Mouse (Mus musculus): Measurements from ENCODE around the gene Ak2. TPM values are rescaled to one million over a fixed set of nuclear protein-coding genes. Genes with fewer than 3 reads are reported as not detected.

The Ak2 gene
- total RNA-seq, 4 experiments from 2014 or later = 58.0 to 66.2 (median 62.3) TPM

GRCm38 (mm10) chr4:128971065-128971694 is 20.6 kb upstream of the Ak2 start:
- peak; percentile 46 for DNase-seq (ENCODE audit: low spot score)

DNA sequence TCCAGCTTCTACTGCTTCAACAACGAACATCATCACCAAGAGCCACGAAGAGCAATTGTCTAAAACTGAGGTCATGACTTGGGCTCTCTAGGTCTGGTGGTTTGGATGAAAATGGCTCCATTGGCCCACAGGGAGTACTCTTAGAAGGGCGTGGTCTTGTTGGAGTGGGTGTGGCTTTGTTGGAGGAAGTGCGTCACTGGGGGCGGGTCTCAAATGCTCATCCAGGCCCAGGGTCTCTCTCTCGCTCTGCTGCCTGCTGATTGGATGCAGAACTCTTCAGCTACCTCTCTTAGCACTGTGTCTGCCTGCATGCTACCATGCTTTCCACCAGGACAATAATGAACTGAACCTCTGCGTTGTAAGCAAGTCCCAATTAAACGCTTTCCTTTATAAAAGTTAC is 17.1 kb upstream of the Ak2 start:
- DNase-seq (ENCODE audit: low spot score) = no peak

DNA sequence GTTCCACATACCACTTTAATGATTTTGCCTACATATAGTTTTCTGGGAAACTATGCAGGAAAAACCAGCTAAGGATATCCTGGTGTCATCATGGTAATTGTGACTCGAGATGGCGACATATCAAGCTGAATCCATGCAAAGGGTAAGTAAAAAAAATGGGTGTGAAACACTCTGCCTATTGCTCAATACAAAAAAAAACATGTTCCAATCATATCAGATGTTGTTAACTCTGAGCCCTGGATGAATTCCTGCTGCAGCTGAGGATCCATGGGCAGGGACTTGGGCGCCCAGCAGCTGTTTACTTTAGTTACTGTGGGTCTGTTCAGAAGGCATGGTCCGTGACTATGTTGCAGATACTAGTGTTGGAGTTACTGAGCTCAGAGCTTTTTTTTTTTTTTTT is 15.2 kb upstream of the Ak2 start:
- DNase-seq (ENCODE audit: low spot score) = no peak

DNA sequence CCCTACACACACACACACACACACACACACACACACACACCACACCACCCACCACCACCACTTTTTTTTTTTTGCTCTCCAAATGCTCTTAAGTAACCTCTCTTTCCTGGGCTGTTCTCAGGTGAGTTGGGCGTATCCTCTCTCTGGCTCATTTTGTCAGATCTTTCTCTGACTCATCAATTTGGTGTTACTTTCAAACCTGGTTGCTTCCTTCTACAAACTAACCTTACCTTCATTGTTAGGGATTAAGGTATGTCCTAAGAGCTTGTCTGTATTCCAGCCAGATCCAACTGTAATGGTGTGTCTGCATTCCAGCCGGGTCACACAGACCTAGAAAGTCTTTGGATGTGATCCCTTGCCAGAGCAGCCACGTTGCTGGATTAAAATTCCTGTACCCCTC is 14.5 kb upstream of the Ak2 start:
- DNase-seq (ENCODE audit: low spot score) = no peak

DNA sequence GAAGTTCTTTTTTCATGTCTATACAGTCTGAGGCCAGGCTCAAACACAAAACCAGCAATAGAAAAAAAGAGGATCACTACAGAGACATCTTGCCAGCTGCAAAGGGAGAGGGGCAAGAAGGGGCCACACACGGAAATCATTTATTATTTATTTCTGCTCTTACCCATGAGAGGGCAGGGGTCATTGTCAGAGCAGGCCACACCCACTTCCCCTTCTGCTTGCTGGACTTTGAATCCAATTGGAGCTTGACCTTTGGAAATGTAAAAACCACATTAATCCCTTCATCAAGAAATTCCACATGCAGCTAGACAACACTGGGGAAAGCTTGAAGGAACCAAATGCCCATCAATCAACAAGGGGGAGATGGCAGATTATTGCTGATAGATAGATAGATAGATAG is 13.1 kb upstream of the Ak2 start:
- DNase-seq (ENCODE audit: low spot score) = no peak

DNA sequence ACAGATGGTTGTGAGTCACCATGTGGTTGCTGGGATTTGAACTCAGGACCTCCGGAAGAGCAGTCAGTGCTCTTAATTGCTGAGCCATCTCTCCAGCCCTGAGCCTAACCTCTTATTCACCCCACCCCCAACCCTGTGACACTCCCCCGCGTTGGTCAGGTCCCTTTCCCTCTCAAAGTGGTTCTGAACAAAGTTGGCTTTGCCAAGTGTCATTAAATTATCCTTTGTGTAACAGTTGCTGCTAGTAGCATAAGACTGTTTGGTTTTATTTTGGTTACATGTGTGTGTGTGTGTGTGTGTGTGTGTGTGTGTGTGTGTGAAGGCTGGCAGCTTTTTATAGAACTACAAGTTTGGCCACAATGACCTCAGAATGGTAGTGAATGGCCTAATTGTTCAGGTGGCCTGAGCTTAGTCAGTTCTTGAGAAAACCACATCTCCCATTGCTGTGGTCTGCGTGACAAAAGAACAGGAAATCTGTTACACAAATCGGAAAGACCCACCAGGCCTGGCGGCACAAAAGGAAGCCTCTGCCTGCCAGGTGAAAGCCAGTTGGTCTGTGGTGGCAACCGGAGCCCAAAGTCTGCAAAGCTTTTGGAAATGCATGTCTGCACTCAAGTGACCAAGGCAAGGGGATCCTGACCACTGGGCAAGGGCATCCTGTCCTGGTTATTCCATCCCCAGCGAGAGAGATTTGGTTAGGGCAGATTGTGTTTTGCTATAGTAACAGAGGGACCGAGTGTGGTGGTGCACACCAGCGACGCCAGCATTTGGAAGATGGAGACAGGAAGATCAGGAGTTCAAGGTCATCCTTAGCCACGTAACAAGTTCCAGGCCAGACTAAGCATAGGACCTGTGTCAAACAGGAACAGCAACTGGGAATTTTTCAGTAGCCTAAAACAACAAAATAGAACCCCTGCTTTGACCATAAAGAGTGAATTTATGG is 10.6 kb upstream of the Ak2 start:
- DNase-seq (ENCODE audit: low spot score) = no peak

GRCm38 (mm10) chr4:128981833-128982180 is 10.0 kb upstream of the Ak2 start:
- DNase-seq (ENCODE audit: low spot score) = no peak

DNA sequence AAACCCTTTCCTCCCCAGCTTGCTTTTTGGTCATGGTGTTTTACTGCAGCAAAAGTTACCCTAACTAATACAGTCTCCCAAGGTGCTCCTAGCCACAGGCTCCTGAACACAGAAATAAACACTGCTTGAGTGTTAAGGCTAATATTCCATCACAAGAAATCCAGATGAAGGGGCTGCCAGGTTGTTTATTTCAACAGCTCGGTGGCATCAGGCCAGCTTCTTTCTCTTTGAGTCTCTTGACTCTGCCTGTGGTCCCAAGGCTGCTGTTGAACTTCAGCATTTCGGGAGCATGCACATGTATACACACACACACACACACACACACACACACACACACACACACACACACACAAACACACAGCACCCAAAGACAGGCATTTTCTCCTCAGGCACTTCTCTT is 8.6 kb upstream of the Ak2 start:
- DNase-seq (ENCODE audit: low spot score) = no peak

- DNase-seq (ENCODE audit: low spot score) = no peak
Measured at GRCm38 (mm10) chr4:128983656-128984055, 8.1 kb upstream of the Ak2 start.

DNA sequence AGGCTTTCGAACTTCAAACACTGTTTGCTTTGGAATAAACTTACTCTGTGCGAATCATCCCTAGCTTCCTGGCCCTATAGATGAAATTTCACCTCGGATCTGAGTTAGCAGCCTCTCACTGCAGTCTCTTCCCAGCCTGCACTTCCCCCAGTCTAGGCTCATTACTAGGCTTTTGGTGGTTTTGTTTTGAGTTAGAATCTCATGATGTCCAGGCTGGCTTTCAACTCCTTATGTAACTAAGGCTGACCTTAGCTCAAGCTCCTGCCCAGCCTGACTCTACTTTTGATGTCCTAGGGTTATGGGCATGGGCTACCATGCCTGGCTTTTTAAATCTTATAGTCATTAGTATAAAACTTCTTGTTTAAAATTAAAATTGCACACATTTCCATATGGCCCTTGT is 7.2 kb upstream of the Ak2 start:
- DNase-seq (ENCODE audit: low spot score) = no peak

DNA sequence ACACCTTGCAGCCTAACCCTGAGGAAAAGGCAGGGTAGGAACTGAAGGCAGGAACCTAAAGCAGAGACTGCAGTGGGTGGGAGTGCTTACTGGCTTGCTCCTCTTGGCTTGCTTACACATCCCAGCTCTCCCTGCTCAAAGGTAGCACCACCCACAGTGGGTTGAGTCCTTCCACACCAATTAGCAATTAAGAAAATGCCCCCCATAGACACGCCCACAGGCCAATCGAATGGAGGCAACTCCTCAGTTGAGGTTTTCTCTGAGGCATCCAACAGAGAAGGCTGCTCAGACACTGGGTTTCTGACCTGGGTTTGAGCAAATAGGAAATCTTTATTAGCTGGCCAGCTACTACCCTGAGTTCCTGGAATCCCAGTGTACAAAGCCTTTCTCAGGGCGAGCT is 2.8 kb upstream of the Ak2 start:
- no peak for DNase-seq (ENCODE audit: low spot score)

DNA sequence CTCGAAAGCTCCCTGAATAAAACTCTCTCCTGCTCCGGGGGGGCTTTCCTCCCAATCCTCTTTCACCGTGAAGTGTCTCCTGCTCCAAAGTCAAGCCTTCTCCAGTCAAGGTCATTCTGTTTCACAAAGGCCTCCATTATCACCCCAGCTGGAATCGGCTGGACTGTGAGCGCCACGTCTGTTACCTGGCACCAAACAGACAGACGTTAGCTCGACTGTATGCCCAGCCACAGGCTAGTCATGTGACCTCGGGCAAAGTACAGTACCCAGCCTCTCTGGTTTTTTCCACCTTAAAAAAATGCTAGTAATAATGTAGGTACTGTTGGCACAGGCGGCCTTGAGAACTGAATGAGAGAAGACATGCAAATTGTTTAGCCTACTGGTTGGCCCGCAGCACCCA is 2.1 kb upstream of the Ak2 start:
- DNase-seq (ENCODE audit: low spot score) = no peak

- DNase-seq (ENCODE audit: low spot score) = no peak
Measured at GRCm38 (mm10) chr4:128992176-128992575, 418 bp downstream of the Ak2 start.

GRCm38 (mm10) chr4:128993025-128993662 is 1.4 kb downstream of the Ak2 start:
- peak; percentile 98 for DNase-seq (ENCODE audit: low spot score)

DNA sequence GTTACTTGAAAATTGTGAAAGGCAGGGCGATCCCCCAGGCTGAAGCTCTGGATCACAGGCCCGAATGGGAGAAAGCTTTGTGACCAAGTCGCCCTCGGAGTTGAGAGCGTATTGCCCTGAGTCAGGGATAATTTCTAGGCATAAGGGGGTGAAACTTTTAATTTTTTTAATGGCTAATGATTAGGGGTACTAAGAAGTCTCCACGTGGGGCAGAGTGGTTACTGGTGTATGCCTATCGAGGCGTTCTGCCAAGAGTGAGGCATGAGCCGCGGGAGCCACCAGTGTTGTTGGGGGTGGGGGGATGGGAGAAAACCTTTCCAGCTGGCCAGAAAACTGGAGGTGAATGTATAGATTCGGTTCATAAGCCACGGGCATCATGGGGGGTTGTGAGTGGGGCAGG is 1.9 kb downstream of the Ak2 start:
- DNase-seq (ENCODE audit: low spot score) = no peak

GRCm38 (mm10) chr4:128995238-128995637 is 3.5 kb downstream of the Ak2 start:
- no peak for DNase-seq (ENCODE audit: low spot score)

DNA sequence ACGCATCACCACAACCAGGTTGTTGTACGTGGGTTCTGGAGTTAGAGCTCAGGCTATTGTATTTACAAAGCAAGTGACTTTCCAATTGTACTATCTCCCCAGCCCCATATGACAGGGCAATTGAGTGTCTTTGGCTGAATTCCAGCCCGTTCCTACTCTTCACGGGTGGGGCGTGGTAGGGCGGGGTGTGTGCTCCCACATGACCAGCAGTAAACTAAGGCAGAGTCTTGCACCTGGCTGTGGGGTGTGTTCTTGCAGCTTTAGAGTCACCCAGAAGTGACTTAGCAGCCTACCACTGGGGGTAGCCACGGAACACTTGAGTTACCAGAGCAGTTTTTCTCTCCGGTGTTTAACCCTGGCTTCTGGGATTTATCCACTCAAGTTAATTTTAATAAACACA is 5.5 kb downstream of the Ak2 start:
- no peak for DNase-seq (ENCODE audit: low spot score)

- no peak for DNase-seq (ENCODE audit: low spot score)
Measured at GRCm38 (mm10) chr4:128998401-128998800, 6.6 kb downstream of the Ak2 start.

DNA sequence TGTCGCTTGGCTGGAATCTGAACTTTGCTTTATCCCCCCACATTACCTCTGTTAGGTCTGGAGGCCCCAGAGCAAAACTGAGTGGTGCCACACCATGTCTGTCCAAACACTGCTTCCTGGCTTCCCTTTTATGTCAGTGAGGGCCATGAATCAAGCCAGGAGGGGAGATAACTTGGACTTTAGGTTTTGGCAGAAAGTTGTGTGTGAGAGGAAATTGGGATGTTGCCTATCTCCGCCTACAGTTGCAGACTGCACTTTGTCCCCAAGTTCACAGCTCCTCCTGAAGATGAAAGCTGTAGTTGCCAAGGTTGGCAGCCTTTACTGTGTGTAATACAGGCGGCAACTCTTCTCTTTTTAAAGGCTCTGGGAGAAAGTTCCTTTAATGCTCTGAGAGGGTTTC is 9.0 kb downstream of the Ak2 start:
- no peak for DNase-seq (ENCODE audit: low spot score)

DNA sequence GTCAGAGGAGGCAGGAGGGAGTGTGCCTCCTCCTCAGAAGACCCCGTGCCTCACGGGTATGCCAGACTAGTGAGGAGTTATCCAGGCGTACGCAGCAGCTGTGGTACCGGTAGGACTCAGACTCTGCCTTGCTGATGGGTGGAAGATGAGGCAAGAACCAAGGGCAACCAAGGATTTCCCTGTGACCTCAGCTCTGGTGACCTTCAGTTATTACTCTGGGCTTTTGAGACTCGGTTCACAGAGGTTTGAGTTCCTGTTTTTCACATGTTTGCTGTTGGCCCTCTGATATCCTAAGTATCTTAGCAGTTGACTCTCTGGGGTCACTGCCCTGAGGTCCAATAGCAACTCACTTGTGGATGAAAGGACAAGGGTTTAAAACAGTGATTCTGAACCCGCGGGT is 12.0 kb downstream of the Ak2 start:
- DNase-seq (ENCODE audit: low spot score) = no peak

GRCm38 (mm10) chr4:129008006-129008519 is 16.3 kb downstream of the Ak2 start:
- no peak for DNase-seq (ENCODE audit: low spot score)

DNA sequence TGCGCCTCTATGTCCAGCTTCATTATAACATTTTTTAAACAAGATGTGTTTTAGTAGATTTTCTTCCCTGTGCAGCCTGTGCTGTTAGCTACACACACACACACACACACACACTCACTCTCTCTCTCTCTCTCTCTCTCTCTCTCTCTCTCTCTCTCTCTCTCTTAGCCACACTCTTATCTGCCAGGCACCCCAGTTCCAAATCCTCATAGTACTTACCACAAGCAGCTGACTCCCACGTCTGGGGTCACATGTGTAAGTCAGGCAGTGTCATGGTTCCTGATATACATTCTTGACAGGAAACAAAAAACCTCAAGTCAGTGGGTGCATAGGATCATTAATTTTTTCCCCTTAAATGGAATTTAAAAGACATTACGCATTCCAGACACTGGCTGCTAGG is 16.9 kb downstream of the Ak2 start:
- DNase-seq (ENCODE audit: low spot score) = no peak

DNA sequence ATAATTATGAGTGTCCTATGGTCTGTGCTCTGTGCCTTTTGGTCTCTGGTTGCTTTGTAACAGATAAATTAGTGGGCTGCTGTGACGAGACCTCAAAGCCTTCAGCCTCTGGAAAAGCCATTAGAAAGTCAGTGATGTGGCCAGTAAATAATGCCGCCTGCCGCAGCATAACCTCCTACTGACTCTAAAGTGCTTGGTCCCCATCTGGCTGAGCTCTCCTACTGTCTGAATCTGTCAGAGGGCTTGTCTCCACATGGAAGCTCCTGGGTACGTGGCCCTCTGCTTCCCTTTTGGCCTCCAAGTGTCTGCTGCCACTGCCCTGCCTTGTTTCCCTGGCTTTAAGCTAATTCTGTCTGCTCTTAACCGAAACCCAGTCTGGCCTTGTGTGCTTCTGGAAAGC is 17.8 kb downstream of the Ak2 start:
- DNase-seq (ENCODE audit: low spot score) = no peak

Measured in heart, adult 8-10 months (tissue).